Mouse (Mus musculus) heart, postnatal 0 days (tissue): ENCODE measurements around the gene Dpyd.

Source experiments
- CTCF ChIP-seq: IDR thresholded peaks from 2 replicates; pipeline ENCODE4 v1.5.1; 2016; ENCODE audit warnings: antibody characterized with exemption, control low read depth, low read depth
- EP300 ChIP-seq: IDR thresholded peaks from 2 replicates; pipeline ENCODE4 v1.6.1; 2016; ENCODE audit warnings: antibody characterized with exemption, low read depth

DNA sequence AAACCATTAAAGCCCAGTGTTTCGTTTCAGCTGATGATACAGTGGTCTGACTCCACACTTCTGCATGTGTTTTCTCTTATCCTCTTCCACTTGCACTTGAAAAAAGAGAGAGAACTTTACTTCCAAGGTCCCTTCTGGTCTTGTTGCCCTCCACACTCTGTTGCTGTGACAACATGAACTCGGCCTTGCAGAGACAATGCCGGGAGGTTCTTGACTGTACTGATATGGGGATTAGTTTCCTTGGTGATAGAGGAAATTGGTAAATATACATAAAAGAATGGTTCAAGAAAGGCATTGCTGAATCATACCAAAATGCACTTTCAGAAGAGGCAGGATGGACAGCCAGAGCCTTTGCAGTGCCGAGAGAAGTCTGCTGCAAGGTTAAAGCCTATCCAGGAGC is 633.7 kb downstream of the Dpyd start:
- no peak for TF ChIP-seq EP300
- TF ChIP-seq CTCF, result no peak
